Mouse (Mus musculus): Measurements from ENCODE around the gene Hpgds.

The Hpgds gene

DNA sequence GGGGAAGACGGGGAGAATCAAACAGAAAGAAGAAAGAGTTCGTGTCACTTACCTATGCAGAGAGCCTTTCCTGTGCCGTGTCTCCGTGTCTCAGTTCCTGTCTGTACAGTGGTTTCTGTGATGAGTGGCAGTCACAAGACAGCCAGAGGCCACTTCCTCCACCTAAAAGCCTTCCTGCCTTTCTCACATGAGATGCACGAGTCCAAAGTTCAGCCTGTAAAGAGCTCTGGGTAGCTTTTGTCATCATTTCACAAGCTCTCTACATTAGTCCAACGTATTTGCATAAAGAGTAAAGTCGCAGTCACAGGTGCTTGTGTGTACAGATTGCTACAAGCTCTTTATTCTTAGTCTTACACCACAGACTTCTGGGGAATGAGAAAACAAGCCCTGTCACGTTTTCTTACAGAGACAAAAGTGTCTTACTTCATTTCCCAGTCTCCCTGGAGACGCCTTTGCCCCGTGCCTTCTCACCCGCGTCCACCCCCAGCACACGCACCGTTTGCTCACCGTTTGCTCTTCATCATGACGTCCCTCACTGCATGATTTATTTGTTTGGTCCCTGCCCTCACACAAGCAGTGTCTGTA, at the start of gene Hpgds:
Gene Hpgds, minus strand, starts transcription at position 288 of the 585 bp plus-strand sequence.
- WGBS = 30% methylated on average over 16 of the region's 16 CpGs

DNA sequence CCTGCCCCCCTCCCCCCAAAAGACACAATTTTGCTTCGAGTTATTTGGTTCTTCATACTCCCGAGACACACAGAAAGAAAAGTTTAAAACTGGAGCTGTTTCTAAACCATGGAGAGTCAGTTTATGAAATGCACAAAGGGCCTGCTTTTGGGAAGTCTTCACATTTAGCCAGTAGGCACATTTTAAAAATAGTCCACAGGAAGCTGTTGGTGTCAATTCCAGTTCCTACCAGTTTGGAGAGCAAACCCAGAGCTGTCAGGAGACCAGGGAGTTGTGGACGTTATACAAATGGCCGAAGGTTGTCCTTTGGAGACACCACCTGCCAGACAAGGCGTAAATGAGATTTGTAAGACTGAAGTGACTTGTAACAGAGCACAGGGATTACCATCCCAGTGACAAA, 20.3 kb upstream of the Hpgds start:
- 48% methylated on average over 5 of the region's 5 CpGs for WGBS

DNA sequence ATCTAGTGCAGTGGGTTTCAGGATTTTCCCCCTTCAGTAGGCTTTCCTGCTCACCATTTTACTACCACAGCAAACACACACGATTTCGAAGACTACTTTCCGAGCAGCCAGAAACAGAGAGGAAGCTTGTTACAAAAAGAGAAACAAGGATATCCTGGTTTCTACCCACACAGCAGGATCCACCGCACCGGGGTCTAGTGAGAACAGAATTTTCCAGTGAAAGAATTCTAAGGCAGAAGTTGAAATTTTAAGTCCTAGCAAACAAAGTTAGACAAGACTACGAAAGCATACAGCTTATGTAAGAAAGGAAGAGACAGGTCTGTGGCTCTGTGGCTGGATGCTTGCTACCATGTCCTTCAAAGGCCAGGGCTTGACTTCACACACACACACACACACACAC, 19.4 kb upstream of the Hpgds start:
- WGBS = 22% methylated on average over 6 of the region's 6 CpGs

DNA sequence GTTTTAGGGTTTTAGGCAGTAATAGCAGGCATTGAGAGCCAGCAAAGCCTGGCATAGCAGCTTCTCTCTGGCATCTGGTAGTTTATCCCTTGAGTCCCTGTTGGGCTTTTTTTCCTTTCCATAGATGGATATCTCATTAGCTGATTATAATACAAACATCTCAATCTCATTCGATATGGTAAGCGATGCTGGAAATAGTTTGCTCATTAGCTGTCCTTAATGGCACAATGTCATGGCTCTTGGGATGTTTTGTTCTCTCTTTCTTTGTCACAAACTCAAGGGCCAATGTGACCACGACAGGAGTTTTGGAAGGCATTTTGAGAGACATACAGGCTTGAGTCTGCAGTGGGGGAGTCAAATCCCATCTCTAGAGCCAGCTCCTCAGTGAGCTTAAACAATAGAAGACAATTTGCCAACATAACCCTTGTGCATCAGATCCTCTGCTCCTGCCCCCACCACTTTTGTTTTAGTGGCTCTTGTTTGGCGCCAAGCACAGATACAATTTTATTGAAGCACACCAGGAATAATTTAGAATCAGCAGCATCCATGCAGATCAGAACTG, 14.8 kb upstream of the Hpgds start:
- 56% methylated on average over 4 of the region's 4 CpGs for WGBS

DNA sequence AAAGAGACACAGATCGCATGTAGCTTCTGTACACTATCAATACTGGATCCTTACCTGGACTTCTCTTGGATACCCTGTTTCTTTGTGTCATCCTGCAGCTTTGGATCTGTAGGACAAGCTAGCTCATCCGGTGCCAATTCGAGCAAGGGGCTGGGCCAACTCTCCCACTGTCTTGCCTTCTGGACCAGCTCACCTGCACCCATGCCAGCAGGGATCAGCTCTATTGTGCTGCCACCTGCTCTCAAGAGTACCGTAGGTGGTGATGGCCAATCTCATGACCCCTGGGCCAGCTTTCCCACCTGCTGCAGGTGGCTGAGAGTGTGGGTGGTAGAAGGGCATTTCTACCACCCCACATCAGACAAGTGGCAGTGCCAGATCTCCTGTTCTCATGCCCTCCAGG, 12.3 kb upstream of the Hpgds start:
- WGBS = 95% methylated on average over 4 of the region's 4 CpGs

DNA sequence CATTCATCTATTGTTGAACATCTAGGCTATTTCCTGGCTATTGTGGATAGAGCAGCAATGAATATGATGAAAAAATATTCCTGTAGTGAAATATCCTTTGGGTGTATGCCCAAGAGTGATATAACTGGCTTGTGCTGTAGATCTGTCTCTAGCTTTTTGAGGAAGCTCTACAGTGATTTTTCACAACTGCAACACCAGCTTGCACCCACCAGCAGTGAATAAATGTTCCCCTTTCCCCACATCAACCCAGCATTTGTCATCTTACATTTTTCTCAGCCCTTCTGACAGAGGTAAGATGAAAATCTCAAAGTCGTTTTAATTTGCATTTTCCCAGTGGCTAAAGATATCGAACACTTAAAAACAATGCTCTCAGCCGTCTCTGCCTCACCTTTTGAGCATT, 8.9 kb upstream of the Hpgds start:
- WGBS = 42% methylated on average over 3 of the region's 3 CpGs

DNA sequence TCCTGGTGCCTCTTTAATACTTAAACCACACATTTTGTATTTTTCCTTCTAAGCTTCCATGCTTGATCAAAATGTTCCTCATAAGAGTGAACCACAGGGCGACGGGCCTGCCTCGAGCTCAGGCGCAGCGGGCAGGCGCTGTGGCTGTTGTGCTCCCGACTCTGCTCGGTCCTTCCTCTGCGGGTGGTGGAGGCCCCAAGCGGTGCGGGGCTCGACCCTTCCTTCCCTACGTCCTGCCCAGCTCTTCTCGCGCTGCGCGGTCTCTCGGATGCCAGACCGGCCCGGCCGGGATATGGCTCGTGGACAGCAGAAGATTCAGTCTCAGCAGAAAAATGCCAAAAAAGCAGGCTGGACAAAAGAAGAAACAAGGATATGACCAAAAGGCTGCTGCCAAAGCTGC, 6.0 kb upstream of the Hpgds start:
- 27% methylated on average over 22 of the region's 22 CpGs for WGBS

DNA sequence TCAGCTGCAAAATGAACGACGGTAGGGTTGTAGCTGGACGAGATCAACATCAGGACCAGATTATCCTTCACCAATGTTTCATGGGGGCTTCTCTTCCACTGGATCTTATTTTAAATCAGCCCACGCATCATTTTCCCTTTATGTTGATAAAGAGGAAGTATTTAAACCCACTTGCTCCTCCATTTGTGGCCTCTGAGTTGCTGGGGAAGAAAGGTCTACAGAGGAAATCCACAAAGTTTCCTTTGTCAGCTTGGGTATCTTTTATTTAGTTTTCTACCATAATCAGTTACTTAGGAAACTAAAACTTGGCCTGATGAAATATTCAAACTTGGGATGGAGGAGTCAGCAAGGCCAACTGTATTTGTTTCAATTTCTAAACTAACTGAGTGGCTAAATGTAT, 1.7 kb upstream of the Hpgds start:
- WGBS = 91% methylated on average over 4 of the region's 4 CpGs

DNA sequence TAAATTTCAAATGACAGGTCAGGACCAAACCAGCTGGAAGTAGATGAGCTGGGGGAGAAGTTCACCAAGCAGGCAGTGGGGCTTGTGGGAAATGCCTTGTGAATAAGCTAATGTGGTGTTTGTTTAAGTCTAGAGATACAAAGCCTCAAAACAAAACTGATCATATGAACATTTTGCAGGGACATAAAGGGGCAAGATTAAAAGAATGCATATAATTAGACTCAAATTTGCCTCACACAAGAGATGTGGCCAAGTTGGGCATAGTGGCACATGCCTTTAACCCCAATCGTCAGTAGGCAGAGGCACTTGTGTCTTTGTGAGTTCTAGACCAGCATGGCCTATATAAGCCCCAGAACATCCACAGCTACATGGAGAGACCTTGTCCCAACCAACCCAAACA, 2.4 kb downstream of the Hpgds start:
- 100% methylated on average over 1 of the region's 1 CpGs for WGBS

DNA sequence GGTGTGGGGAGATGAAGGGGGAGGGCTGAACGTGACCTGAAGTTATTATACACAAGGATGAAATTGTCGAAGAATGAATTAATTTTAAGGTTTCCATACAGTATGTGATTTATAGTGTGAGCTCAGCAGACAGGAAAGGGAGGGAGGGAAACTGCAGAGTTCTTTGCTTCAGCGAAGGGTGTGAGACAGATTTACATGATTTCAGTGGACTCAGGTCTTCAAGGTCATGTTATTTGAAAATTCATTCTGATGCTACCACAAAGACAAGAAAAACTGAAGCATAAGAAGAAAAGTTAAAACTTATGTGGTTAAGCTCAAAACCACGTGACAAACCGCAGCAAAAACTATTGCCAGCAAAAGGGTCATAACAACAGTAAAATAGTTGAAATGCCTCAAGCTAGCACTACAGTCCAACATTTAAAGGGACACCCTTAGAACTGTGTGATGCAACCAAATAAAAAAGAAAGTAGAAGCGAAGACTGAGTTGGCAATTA, 3.9 kb downstream of the Hpgds start:
- WGBS = 72% methylated on average over 6 of the region's 6 CpGs

DNA sequence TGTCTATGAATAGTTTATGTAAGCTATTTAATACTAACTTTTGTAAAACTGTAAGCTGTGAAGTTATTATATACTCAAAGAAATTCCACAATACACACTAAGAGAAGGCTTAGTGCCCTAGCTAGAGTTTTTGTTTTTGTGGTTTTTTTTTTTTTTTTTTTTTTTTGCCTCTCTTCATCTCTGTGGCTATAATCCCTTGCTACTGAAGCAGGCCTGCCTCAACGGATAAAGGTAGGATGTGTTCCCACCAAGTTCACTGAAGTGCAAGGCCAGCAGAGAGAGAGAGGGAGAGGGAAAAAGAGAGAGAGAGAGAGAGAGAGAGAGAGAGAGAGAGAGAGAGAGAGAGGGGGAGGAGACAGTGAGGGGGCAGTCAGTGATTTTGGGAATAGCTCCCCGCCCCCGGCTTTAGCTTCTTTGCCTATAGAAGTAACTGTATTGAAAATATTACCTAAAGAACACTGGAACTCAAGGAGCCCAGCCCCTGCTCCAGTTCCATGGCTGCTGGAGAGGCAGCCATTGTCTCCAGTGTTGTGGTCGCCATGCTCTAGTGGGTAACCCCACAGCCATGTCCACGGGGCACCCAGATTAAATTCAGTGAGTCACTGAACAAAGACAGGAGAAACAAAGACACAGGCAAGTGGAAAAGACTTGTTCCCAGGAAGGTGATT, 4.5 kb downstream of the Hpgds start:
- 50% methylated on average over 5 of the region's 5 CpGs for WGBS

DNA sequence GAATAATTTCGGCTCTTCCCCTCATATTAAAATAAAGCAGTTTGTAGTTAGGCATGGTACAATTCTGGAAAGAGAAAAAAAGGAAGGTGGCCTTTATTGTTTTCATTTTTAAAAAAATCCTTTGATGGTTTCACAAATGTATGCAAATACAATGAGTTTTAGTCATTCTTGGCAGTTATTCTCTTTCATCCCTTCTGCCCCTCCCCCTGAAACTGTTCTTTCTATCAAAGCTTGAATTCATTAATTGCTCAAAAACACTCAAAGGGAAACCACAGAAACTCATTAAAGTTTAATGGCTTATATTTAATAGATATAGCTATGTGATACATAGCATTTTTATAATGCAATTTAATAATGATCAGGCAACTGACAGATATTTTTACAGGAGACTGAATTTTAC, 6.5 kb downstream of the Hpgds start:
- 81% methylated on average over 1 of the region's 1 CpGs for WGBS

DNA sequence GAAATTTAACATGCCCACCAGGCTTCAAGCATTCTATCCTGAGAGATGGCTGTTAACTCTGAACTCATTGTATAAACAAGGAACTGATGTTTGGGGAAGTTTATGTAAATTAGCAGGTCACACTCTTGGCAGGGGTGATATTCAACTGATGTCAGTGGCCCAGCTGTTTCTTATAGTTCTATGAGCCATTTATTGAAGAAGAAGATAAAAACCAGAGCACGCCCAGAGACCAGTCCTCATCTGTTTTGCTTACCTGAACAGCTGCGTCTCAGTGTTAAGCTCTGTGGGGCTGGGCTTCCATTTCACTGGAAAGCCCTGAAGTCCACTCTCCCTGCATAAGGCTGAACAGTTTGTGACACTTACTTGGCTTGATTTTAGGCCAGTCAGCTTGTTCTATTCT, 6.9 kb downstream of the Hpgds start:
- WGBS = 64% methylated on average over 2 of the region's 2 CpGs

DNA sequence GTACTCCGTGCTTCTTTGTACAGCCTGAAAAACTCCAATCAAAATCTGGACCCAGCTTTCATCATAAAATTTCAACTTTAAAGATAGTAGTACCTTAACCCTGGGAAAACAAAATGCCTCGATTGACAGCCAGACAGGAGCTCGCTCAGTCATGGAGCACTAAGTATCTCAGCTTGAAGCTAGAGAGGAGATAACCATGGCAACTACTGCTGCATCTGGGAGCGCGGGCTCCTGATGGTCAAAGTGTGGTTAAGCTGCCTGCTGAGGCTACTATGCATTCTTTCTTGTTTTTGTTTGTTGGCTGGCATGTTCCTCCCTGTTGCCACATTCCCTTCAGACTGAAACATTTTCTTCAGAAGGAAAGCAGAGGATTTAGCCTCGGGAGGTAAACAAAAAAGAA, 12.3 kb downstream of the Hpgds start:
- 37% methylated on average over 6 of the region's 6 CpGs for WGBS

DNA sequence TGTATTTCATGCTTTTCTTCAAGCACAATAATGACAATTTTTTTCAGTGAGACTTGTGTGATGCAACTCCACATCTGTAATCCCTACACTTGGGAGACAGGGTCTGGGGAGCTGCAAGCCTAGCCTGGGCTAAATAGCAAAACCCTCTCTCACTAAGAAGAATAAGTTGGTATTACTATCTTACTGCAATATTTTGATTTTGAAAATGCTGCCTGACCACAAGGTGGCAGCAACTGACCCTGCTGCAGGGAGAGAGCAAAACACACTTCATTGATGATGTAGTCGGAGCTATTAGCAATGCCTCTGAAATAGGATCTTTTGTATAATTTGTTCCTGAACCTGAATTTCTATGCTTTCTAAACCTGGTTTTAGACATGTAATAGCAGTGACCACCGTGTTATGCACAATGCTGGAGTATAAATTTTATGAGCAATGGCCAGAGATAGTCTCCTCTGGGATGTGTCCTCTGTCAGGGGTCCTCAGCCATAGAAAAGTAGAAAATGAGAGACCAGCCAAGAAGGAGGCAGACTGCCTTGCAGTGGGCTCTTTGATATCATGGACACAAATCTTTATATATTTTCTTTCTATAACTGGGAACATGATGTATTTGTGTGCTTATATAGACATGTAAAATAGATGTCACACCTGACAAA, 18.5 kb downstream of the Hpgds start:
- WGBS = 11% methylated on average over 2 of the region's 2 CpGs

DNA sequence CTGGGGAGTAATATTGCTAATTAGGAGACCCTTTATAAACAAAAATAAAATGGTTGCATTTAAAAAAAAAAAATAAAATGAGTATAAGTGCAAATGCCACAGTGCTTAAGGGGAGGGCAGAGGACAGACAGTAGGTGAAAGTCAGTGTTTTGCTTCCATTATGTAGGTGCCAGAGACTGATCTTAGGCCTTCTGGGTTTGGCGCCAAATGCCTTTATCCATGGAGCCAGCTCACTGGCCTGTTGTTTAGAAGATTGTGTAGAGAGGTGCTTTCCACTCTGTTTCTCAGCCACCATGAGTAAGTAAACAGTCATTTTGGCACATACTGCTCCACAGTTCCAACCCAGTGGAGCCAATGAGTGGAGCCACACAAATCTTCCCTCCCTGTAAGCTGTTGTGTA, 27.2 kb downstream of the Hpgds start:
- 77% methylated on average over 1 of the region's 1 CpGs for WGBS

DNA sequence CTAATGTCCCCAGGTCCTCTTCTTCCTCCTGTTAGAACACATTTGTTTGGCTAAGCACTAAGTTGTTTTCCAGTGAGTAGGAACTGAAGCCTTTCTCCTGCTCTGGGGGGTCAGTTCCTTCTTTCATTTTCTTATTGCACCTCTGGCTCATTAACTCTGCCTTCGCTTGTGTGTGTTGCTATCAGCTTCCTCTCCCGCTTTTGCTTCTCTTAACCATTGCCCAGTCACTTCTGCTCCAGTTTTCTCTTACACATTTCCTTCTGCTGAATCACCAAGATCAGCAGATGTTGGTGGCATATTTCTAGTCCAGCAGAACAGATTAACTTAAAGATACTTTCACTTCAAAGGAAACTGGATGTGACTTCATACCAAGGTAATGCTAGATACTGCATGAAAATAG, 29.8 kb downstream of the Hpgds start:
- WGBS = 65% methylated on average over 2 of the region's 2 CpGs

DNA sequence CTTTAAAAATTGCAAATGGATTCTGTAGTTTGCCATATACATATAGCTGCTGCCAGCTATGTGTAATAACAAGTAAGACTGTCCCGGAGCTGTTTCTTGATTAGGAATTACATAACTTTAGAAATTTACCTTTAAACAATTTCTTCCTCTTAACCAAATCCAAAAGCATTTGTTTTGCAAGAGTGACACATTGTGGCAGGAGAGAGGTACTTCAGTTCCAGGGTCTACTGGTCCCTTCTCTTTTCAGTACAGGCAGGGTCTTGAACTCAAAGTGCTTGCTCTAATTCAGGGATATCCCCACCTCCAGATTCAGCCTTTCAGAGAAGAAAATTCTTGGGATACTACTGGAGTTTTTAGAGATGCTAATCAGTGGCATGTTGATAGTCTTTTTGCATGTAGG, 65.6 kb downstream of the Hpgds start:
- WGBS = 75% methylated on average over 1 of the region's 1 CpGs

DNA sequence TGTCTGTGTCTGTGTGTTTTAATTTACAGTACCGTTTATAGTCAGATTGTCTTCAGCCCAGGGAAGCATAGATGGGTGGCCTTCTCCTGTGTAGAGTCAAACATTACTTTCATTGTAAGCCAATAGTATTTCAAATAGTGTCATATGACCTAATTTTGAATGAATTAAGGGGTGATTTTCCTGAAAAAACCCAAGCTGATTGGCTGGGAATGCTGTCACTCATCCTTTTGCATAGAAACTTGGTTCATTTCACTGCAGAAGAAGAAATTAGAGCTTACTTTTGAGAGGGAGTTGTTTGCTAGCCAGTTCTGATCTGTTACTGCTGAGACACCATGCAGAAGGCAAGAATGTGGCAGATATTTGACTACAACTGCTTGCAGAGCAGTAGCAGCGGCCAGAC, 69.5 kb downstream of the Hpgds start:
- 59% methylated on average over 2 of the region's 2 CpGs for WGBS
